Mouse (Mus musculus): ENCODE measurements around the gene Sipa1l3.
A peak's percentile ranks its signal among the peaks of the same experiment; 100 is the strongest.

The Sipa1l3 gene

GRCm38 (mm10) chr7:29304463-29305262 lies 213.8 kb downstream of the Sipa1l3 start:
- peak; percentile 65 for DNase-seq (ENCODE audit: low spot score)

GRCm38 (mm10) chr7:29303738-29304462 lies 214.5 kb downstream of the Sipa1l3 start, which contains the start of gene Dpf1:
TSS of gene Dpf1 (plus strand) at chr7:29303951.
- DNase-seq (ENCODE audit: low spot score): peak; percentile 83

GRCm38 (mm10) chr7:29302641-29303040 lies 215.8 kb downstream of the Sipa1l3 start:
- DNase-seq (ENCODE audit: low spot score): no peak

GRCm38 (mm10) chr7:29301127-29301566 lies 217.3 kb downstream of the Sipa1l3 start:
- peak; percentile 82 for DNase-seq (ENCODE audit: low spot score)

GRCm38 (mm10) chr7:29296998-29297397 lies 221.4 kb downstream of the Sipa1l3 start:
- peak; percentile 78 for DNase-seq (ENCODE audit: low spot score)

GRCm38 (mm10) chr7:29295861-29296647 lies 222.4 kb downstream of the Sipa1l3 start:
- DNase-seq (ENCODE audit: low spot score): no peak

- DNase-seq (ENCODE audit: low spot score): no peak
Measured at GRCm38 (mm10) chr7:29294111-29294761, 224.2 kb downstream of the Sipa1l3 start.

GRCm38 (mm10) chr7:29293131-29294065 lies 225.0 kb downstream of the Sipa1l3 start:
- DNase-seq (ENCODE audit: low spot score): no peak

- no peak for DNase-seq (ENCODE audit: low spot score)
Measured at GRCm38 (mm10) chr7:29292458-29293098, 225.9 kb downstream of the Sipa1l3 start.

GRCm38 (mm10) chr7:29291616-29292457 lies 226.6 kb downstream of the Sipa1l3 start:
- DNase-seq (ENCODE audit: low spot score): no peak

- no peak for DNase-seq (ENCODE audit: low spot score)
Measured at GRCm38 (mm10) chr7:29290691-29291485, 227.6 kb downstream of the Sipa1l3 start.

- DNase-seq (ENCODE audit: low spot score): no peak
Measured at GRCm38 (mm10) chr7:29289856-29290255, 228.6 kb downstream of the Sipa1l3 start.

GRCm38 (mm10) chr7:29288942-29289638 lies 229.4 kb downstream of the Sipa1l3 start, which contains the start of gene Ppp1r14a:
TSS of gene Ppp1r14a (plus strand) at chr7:29289308.
- DNase-seq (ENCODE audit: low spot score): peak; percentile 61

GRCm38 (mm10) chr7:29288079-29288478 lies 230.4 kb downstream of the Sipa1l3 start:
- DNase-seq (ENCODE audit: low spot score): no peak

- DNase-seq (ENCODE audit: low spot score): no peak
Measured at GRCm38 (mm10) chr7:29287481-29287880, 231.0 kb downstream of the Sipa1l3 start.

- no peak for DNase-seq (ENCODE audit: low spot score)
Measured at GRCm38 (mm10) chr7:29284523-29284922, 233.9 kb downstream of the Sipa1l3 start.

GRCm38 (mm10) chr7:29283876-29284275 lies 234.6 kb downstream of the Sipa1l3 start:
- no peak for DNase-seq (ENCODE audit: low spot score)

Data from MN1 (cell line).